Mouse (Mus musculus) liver, postnatal 0 days (tissue): Measurements from ENCODE around the gene Nkrf.

ENCODE experiments used
- CTCF ChIP-seq: sonication (generic); IDR thresholded peaks from 2 replicates; pipeline ENCODE4 v1.5.1; 2016; ENCODE audit warnings: antibody characterized with exemption, low read depth
- EP300 ChIP-seq: IDR thresholded peaks from 2 replicates; pipeline ENCODE4 v1.6.1; 2016; ENCODE audit warnings: antibody characterized with exemption, low read depth, mild to moderate bottlenecking

DNA sequence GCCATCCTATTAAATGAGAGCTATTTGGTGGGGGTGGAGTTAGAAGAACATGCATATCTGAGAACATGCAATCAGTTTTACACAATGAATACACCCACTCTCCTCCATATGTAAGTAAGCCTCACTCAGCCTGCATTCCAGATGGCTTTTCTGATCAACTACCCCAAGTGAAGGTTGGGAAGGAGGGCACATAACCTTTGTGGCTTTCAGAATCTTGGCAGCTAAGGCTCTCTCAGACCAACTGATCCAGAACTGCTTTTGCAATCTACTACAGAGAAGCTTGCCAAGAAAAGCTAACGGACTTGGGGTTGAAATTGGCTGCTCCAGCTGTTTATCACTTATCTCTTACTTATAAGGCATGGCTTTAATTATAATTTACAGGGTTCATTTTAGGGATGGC, 15.1 kb upstream of the Nkrf start:
- TF ChIP-seq CTCF: no peak
- TF ChIP-seq EP300: no peak
